13 mouse cellular contexts compared by ENCODE assay signal in genomic region chr13:93889991-93890390, GRCm38 (mm10).
"Had no signal": no experiment of that assay in that cellular context is flagged by ENCODE, and none has a peak within 500 bp of the region (broad histone marks: within the 10 kb centered on the region; RNA-seq: fewer than 3 reads in every experiment).

No protein-coding gene starts in this region.

- H3K27me3 ChIP-seq: hindbrain, embryonic 15.5 days; limb, embryonic 13.5 days; liver, embryonic 15.5 days; neural tube, embryonic 15.5 days had no signal

- H3K4me1 ChIP-seq: hindbrain, embryonic 15.5 days; liver, embryonic 15.5 days; neural tube, embryonic 15.5 days had no signal

- H3K4me3 ChIP-seq: hindbrain, embryonic 15.5 days; layer of hippocampus, adult 2 months; limb, embryonic 13.5 days; liver, embryonic 15.5 days; myocyte; neural tube, embryonic 15.5 days had no signal

- H3K9ac ChIP-seq: hindbrain, embryonic 15.5 days; limb, embryonic 13.5 days; liver, embryonic 15.5 days; lung, embryonic 14.5 days; neural tube, embryonic 15.5 days had no signal

- DNase-seq: lung, embryonic 14.5 days; lung, postnatal 10 days; midbrain, embryonic 14.5 days; right cerebral cortex, adult 18-20 months; right cerebral cortex, postnatal 25 days; thymus, postnatal 36 days had no signal

- H3K27ac ChIP-seq: hindbrain, embryonic 15.5 days; layer of hippocampus, adult 2 months; limb, embryonic 13.5 days; liver, embryonic 15.5 days; neural tube, embryonic 15.5 days had no signal

- H3K36me3 ChIP-seq: hindbrain, embryonic 15.5 days; limb, embryonic 13.5 days; liver, embryonic 15.5 days; neural tube, embryonic 15.5 days had no signal

- H3K9me3 ChIP-seq: hindbrain, embryonic 15.5 days; limb, embryonic 13.5 days; liver, embryonic 15.5 days; neural tube, embryonic 15.5 days had no signal

- H3K4me2 ChIP-seq: hindbrain, embryonic 15.5 days; limb, embryonic 13.5 days; liver, embryonic 11.5 days; liver, embryonic 15.5 days; lung, embryonic 14.5 days; neural tube, embryonic 15.5 days had no signal
